Mouse (Mus musculus) embryonic stem cell, embryonic (primary cell): ENCODE results near the gene Birc3.
"Not testable (repeated sequence)": the region's sequence is repeated elsewhere in the genome, so short reads cannot be mapped to it uniquely, and the experiment has no call there.

Experiments used
- CTCF ChIA-PET, 4 experiments: fragments of 300-600 bp in 2 of 4; fragments of 350-600 bp in 2 of 4; sonication (Branson Sonifier 250); formaldehyde crosslinking; loops; one replicate each; lab custom pipeline; 2022; ENCODE audit warnings: inconsistent platforms in 2 of 4; lab: Charles Lee
- POLR2A ChIA-PET, 4 experiments: fragments of 300-600 bp in 2 of 4; fragments of 350-600 bp in 2 of 4; sonication (Branson Sonifier 250); formaldehyde crosslinking; loops; one replicate each; lab custom pipeline; 2022; ENCODE audit warnings: antibody characterized with exemption in 4 of 4, inconsistent platforms in 1 of 4; lab: Charles Lee

Birc3 gene

GRCm38 (mm10) chr9:7872775-7873439 lies at the start of gene Birc3:
Birc3 (minus strand) TSS chr9:7873186.
- CTCF ChIA-PET: interaction anchor here in 2 of 4 experiments (0.7 to 1.7 kb wide), 4 partner anchors 24 to 269 kb away, joined by 3 to 5 read pairs (median 4); no protein-coding TSS in a partner anchor

GRCm38 (mm10) chr9:7914925-7915324 lies 41.9 kb upstream of the Birc3 start:
- POLR2A ChIA-PET: interaction anchor here (0.6 to 3.9 kb wide), 16 partner anchors 10 to 149 kb away, joined by 3 to 22 read pairs (median 3); partner anchors contain the start of gene Birc2 (in 2 of the 4)
- CTCF ChIA-PET: interaction anchor here (0.6 to 1.9 kb wide), 6 partner anchors 15 to 1715 kb away, joined by 3 to 6 read pairs (median 3); no protein-coding TSS in a partner anchor

More at GRCm38 (mm10) chr9:7872775-7873439, at the start of gene Birc3:
- POLR2A ChIA-PET: interaction anchor here (0.6 to 3.8 kb wide), 22 partner anchors 9 to 950 kb away, joined by 3 to 24 read pairs (median 4); partner anchors contain the start of genes Birc2 (in 3 of the 4) and Tmem123 (in 3 of the 4)

GRCm38 (mm10) chr9:7914487-7914886 lies 41.5 kb upstream of the Birc3 start:
- CTCF ChIA-PET: interaction anchor here (0.6 to 1.9 kb wide), 5 partner anchors 16 to 840 kb away, joined by 3 to 6 read pairs (median 3); no protein-coding TSS in a partner anchor
- POLR2A ChIA-PET: interaction anchor here (0.6 to 3.9 kb wide), 21 partner anchors 10 to 149 kb away, joined by 3 to 22 read pairs (median 3); partner anchors contain the start of gene Birc2 (in 2 of the 4)

GRCm38 (mm10) chr9:7913953-7914352 lies 41.0 kb upstream of the Birc3 start:
- POLR2A ChIA-PET: interaction anchor here in 3 of 4 experiments (0.6 to 3.9 kb wide), 17 partner anchors 9 to 101 kb away, joined by 3 to 22 read pairs (median 3); partner anchors contain the start of gene Birc2 (in 1 of the 3)
- CTCF ChIA-PET: interaction anchor here in 2 of 4 experiments (0.8 to 1.3 kb wide), 2 partner anchors 17 to 59 kb away, joined by 3 to 4 read pairs; no protein-coding TSS in a partner anchor

- ChIA-PET POLR2A (interaction anchor here (0.6 to 1.8 kb wide), 12 partner anchors 16 to 100 kb away, joined by 3 to 9 read pairs (median 4); partner anchors contain the start of genes Birc2 (in 2 of the 4) and Birc3 (in 1 of the 4)), CTCF (interaction anchor here in 2 of 4 experiments (0.7 to 1.1 kb wide), 4 partner anchors 10 to 807 kb away, joined by 3 to 4 read pairs (median 3); no protein-coding TSS in a partner anchor)
Measured at GRCm38 (mm10) chr9:7907351-7907985, 34.5 kb upstream of the Birc3 start.

- POLR2A ChIA-PET: interaction anchor here in 2 of 4 experiments (0.9 to 1.8 kb wide), 3 partner anchors 51 to 70 kb away, joined by 3 to 9 read pairs (median 7); partner anchors contain the start of gene Birc2 (in 1 of the 2)
- CTCF ChIA-PET: no interaction called here
Measured at GRCm38 (mm10) chr9:7906564-7906963, 33.6 kb upstream of the Birc3 start.

- ChIA-PET CTCF (interaction anchor here in 1 of 4 experiments (0.6 kb wide), 1 partner anchor 402 kb away, joined by 3 read pairs; no protein-coding TSS in a partner anchor), POLR2A (interaction anchor here in 2 of 4 experiments (0.6 to 1.8 kb wide), 4 partner anchors 11 to 155 kb away, joined by 3 to 5 read pairs (median 4); partner anchors contain the start of gene Birc3 (in 1 of the 2))
Measured at GRCm38 (mm10) chr9:7903825-7904224, 30.8 kb upstream of the Birc3 start.

- CTCF ChIA-PET: interaction anchor here in 1 of 4 experiments (0.5 kb wide), 1 partner anchor 219 kb away, joined by 3 read pairs; no protein-coding TSS in a partner anchor
- POLR2A ChIA-PET: interaction anchor here in 2 of 4 experiments (1.3 to 3.3 kb wide), 5 partner anchors 11 to 139 kb away, joined by 4 to 13 read pairs (median 4); partner anchors contain the start of genes Birc2 (in 1 of the 2), Birc3 (in 1 of the 2) and Tmem123 (in 1 of the 2)
Measured at GRCm38 (mm10) chr9:7903262-7903661, 30.3 kb upstream of the Birc3 start.

- ChIA-PET POLR2A (interaction anchor here in 2 of 4 experiments (0.5 to 3.3 kb wide), 8 partner anchors 25 to 138 kb away, joined by 3 to 13 read pairs (median 4); partner anchors contain the start of genes Birc2 (in 2 of the 2), Tmem123 (in 2 of the 2) and Birc3 (in 1 of the 2)), CTCF (interaction anchor here in 1 of 4 experiments (0.7 to 1.2 kb wide), 2 partner anchors 65 to 514 kb away, joined by 3 to 4 read pairs; partner anchors contain the start of gene Birc2)
Measured at GRCm38 (mm10) chr9:7902311-7902710, 29.3 kb upstream of the Birc3 start.

GRCm38 (mm10) chr9:7900965-7901364 lies 28.0 kb upstream of the Birc3 start:
- ChIA-PET CTCF (interaction anchor here in 2 of 4 experiments (1.1 to 1.4 kb wide), 2 partner anchors 28 kb away, joined by 3 to 4 read pairs; partner anchors contain the start of gene Birc3 (in 1 of the 2)), POLR2A (interaction anchor here in 2 of 4 experiments (0.5 to 3.3 kb wide), 4 partner anchors 29 to 65 kb away, joined by 3 to 13 read pairs (median 6); partner anchors contain the start of gene Birc2 (in 2 of the 2))

GRCm38 (mm10) chr9:7897502-7897901 lies 24.5 kb upstream of the Birc3 start:
- CTCF ChIA-PET: interaction anchor here (0.5 to 1.5 kb wide), 14 partner anchors 10 to 302 kb away, joined by 3 to 8 read pairs (median 3); no protein-coding TSS in a partner anchor
- POLR2A ChIA-PET: no interaction called here

- POLR2A ChIA-PET: interaction anchor here in 2 of 4 experiments (0.9 to 1.5 kb wide), 2 partner anchors 15 to 113 kb away, joined by 3 read pairs; no protein-coding TSS in a partner anchor
- CTCF ChIA-PET: not testable (repeated sequence)
Measured at GRCm38 (mm10) chr9:7891796-7892195, 18.8 kb upstream of the Birc3 start.

GRCm38 (mm10) chr9:7891177-7891576 lies 18.2 kb upstream of the Birc3 start:
- ChIA-PET CTCF (no interaction called here), POLR2A (interaction anchor here in 2 of 4 experiments (0.9 to 1.5 kb wide), 3 partner anchors 16 to 114 kb away, joined by 3 read pairs; partner anchors contain the start of gene Birc3 (in 1 of the 2))

- POLR2A ChIA-PET: no interaction called here
- CTCF ChIA-PET: no interaction called here
Measured at GRCm38 (mm10) chr9:7884346-7884745, 11.4 kb upstream of the Birc3 start.

GRCm38 (mm10) chr9:7882304-7882865 lies 9.4 kb upstream of the Birc3 start:
- ChIA-PET POLR2A (interaction anchor here in 1 of 4 experiments (0.6 kb wide), 1 partner anchor 109 kb away, joined by 5 read pairs; no protein-coding TSS in a partner anchor), CTCF (no interaction called here)

- POLR2A ChIA-PET: interaction anchor here in 3 of 4 experiments (1.0 to 3.8 kb wide), 9 partner anchors 13 to 238 kb away, joined by 3 to 24 read pairs (median 4); partner anchors contain the start of genes Birc2 (in 2 of the 3) and Tmem123 (in 1 of the 3)
Measured at GRCm38 (mm10) chr9:7873511-7874211, 675 bp upstream of the Birc3 start.

More at GRCm38 (mm10) chr9:7873511-7874211, 675 bp upstream of the Birc3 start:
- CTCF ChIA-PET: interaction anchor here in 3 of 4 experiments (0.5 to 1.5 kb wide), 6 partner anchors 20 to 773 kb away, joined by 3 to 6 read pairs (median 4); no protein-coding TSS in a partner anchor
